Mouse (Mus musculus) lung, postnatal 36 days (tissue): ENCODE results near the gene Creb5.

Experiments
- DNase-seq: peaks from one replicate; pipeline ENCODE4 v3.0.0; 2022; ENCODE audit warnings: mixed read lengths

Creb5 gene

GRCm38 (mm10) chr6:53653706-53654360 is 366.8 kb downstream of the Creb5 start:
- no peak for DNase-seq

- DNase-seq = no peak
Observed at GRCm38 (mm10) chr6:53654361-53654824, 367.3 kb downstream of the Creb5 start.

- peak; percentile 19 for DNase-seq
Observed at GRCm38 (mm10) chr6:53656466-53656865, 369.4 kb downstream of the Creb5 start.

- no peak for DNase-seq
Observed at GRCm38 (mm10) chr6:53657483-53657882, 370.4 kb downstream of the Creb5 start.

GRCm38 (mm10) chr6:53662858-53663833 is 376.1 kb downstream of the Creb5 start:
- DNase-seq = no peak

- no peak for DNase-seq
Observed at GRCm38 (mm10) chr6:53664759-53665158, 377.7 kb downstream of the Creb5 start.

GRCm38 (mm10) chr6:53666503-53666902 is 379.4 kb downstream of the Creb5 start:
- no peak for DNase-seq

- DNase-seq = no peak
Observed at GRCm38 (mm10) chr6:53678307-53678706, 391.2 kb downstream of the Creb5 start.

GRCm38 (mm10) chr6:53680046-53680445 is 393.0 kb downstream of the Creb5 start:
- no peak for DNase-seq

- no peak for DNase-seq
Observed at GRCm38 (mm10) chr6:53684416-53684815, 397.3 kb downstream of the Creb5 start.

- no peak for DNase-seq
Observed at GRCm38 (mm10) chr6:53685323-53685722, 398.3 kb downstream of the Creb5 start.

- no peak for DNase-seq
Observed at GRCm38 (mm10) chr6:53688762-53689477, 401.9 kb downstream of the Creb5 start.

- no peak for DNase-seq
Observed at GRCm38 (mm10) chr6:53691006-53691405, 403.9 kb downstream of the Creb5 start.

GRCm38 (mm10) chr6:53695216-53695615 is 408.1 kb downstream of the Creb5 start:
- no peak for DNase-seq

- DNase-seq = no peak
Observed at GRCm38 (mm10) chr6:53696471-53696870, 409.4 kb downstream of the Creb5 start.

- DNase-seq = no peak
Observed at GRCm38 (mm10) chr6:53696921-53697320, 409.9 kb downstream of the Creb5 start.

GRCm38 (mm10) chr6:53698128-53698749 is 411.2 kb downstream of the Creb5 start:
- DNase-seq = no peak

- peak; percentile 26 for DNase-seq
Observed at GRCm38 (mm10) chr6:53704440-53704839, 417.4 kb downstream of the Creb5 start.

- no peak for DNase-seq
Observed at GRCm38 (mm10) chr6:53706604-53707330, 419.7 kb downstream of the Creb5 start.

GRCm38 (mm10) chr6:53707795-53708194 is 420.7 kb downstream of the Creb5 start:
- DNase-seq = no peak

GRCm38 (mm10) chr6:53709694-53710442 is 422.8 kb downstream of the Creb5 start:
- DNase-seq = peak; percentile 10
